ENCODE assay signal across 28 mouse cellular contexts in the genomic region with DNA sequence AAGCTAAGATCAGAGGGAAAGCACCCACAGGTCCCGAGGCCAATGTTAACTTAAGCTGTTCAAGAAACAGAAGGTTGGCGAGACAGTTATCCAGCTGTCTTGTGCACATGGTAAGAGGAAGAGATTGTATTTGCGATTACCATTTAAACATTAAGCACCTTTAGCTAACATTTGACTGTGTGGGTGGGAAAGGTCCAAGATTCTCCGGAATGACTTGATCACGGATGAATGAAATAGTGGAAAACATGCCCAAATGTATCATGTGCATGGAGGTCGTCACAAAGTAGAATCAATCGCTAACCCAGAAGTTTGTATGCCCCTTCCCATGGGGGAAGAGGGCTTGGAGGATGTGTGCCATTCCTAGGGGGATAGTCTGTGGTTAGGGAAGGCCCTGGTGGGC. TPM values are rescaled to one million over a fixed set of nuclear protein-coding genes. Genes with fewer than 3 reads are reported as not detected.
A peak's percentile ranks its signal among the peaks of the same experiment; 100 is the strongest.
DNase-seq lines count a peak whose midpoint lies in the region; ATAC-seq and TF ChIP-seq lines count a peak whose summit lies in the region.
"Had no signal": no experiment of that assay in that cellular context is flagged by ENCODE, and none has a peak within 500 bp of the region (broad histone marks: within the 10 kb centered on the region; RNA-seq: fewer than 3 reads in every experiment).

No protein-coding gene starts in this region.

- peaks cover 13% of the 10 kb centered on the region; the same call in 1 of the 2 replicates for H3K79me2 ChIP-seq in liver, adult 2 months (ENCODE audit: control insufficient read depth, insufficient read depth, low read length)

- H3K4me1 ChIP-seq in hindbrain, postnatal 0 days (ENCODE audit: insufficient read depth, low read length): 0 out of 2 replicates have a peak, but pooled peaks cover 4% of the 10 kb centered on the region
- H3K4me1 ChIP-seq in hindbrain, embryonic 10.5 days (replicated peaks): peaks cover 21% of the 10 kb centered on the region
- peaks cover 27% of the 10 kb centered on the region for H3K4me1 ChIP-seq in liver, adult 2 months (ENCODE audit: control insufficient read depth, insufficient read depth, low read length)
- H3K4me1 ChIP-seq in liver, embryonic 11.5 days (replicated peaks; ENCODE audit: control insufficient read depth, insufficient read depth, low read length): peaks cover 2% of the 10 kb centered on the region; the same call in 1 of the 2 replicates
- peaks cover 57% of the 10 kb centered on the region for H3K4me1 ChIP-seq in E14TG2a.4 (replicated peaks; ENCODE audit: low read depth, low read length)
- H3K4me1 ChIP-seq in ES-E14 (ENCODE audit: control insufficient read depth in 2 of 2, insufficient read depth in 2 of 2, low read length in 2 of 2, poor library complexity in 1 of 2): peaks cover 6 to 35% of the 10 kb centered on the region in 2 experiments

- no peak for TF ChIP-seq POLR2A in liver, adult 2 months (IDR thresholded peaks at IDR 0.05; ENCODE audit: extremely low read depth, insufficient read depth, low read length)

- DNase-seq in hindbrain, postnatal 0 days (ENCODE audit: low spot score): no peak
- no peak for DNase-seq in hindbrain, embryonic 10.5 days (ENCODE audit: low spot score)
- no peak for DNase-seq in liver, adult 2 months (ENCODE audit: extremely low read depth, low read depth, low spot score)
- no peak for DNase-seq in liver, embryonic 11.5 days (ENCODE audit: low spot score)
- DNase-seq in ES-E14 (ENCODE audit: low read depth, low spot score): no peak
- DNase-seq in frontal cortex, postnatal 25 days (ENCODE audit: low spot score in 2 of 2): no peak
- DNase-seq: adrenal gland, adult 8-10 months; gastrocnemius, adult 2 months; gastrocnemius, postnatal 36 days; heart, adult 2 months; heart, postnatal 4 days; liver; lung, adult 18-20 months; lung, postnatal 10 days; thymus, postnatal 4 days had no signal

- in situ Hi-C loops in ES-E14 (cut with MboI; ENCODE audit: low sequenced_read_pairs in 2 of 2, unreplicated experiment in 2 of 2): no loop called here

- no peak for TF ChIP-seq CTCF in hindbrain, postnatal 0 days (IDR thresholded peaks at IDR 0.05; ENCODE audit: low read depth)
- TF ChIP-seq CTCF in liver, adult 2 months (IDR thresholded peaks at IDR 0.05; ENCODE audit: low read depth, low read length): no peak
- no peak for TF ChIP-seq CTCF in E14TG2a.4 (conservative IDR thresholded peaks at IDR 0.05; ENCODE audit: low read length)

- WGBS in hindbrain, postnatal 0 days: 91% methylated on average over 7 of the region's 7 CpGs
- 91% methylated on average over 7 of the region's 7 CpGs for WGBS in hindbrain, embryonic 10.5 days
- 24% methylated on average over 7 of the region's 7 CpGs for WGBS in liver, adult 2 months
- whole genome bisulfite sequencing in liver, embryonic 11.5 days: 79% methylated on average over 7 of the region's 7 CpGs

- H3K4me3 ChIP-seq in hindbrain, postnatal 0 days (ENCODE audit: low read length): no peak overlapping the region
- no peak overlapping the region for H3K4me3 ChIP-seq in hindbrain, embryonic 10.5 days
- peak overlapping the region; percentile 18; the same call in 1 of the 2 replicates for H3K4me3 ChIP-seq in liver, adult 2 months (ENCODE audit: insufficient read depth, low read depth, low read length)
- H3K4me3 ChIP-seq in liver, embryonic 11.5 days (ENCODE audit: low read depth, low read length): no peak overlapping the region
- H3K4me3 ChIP-seq in E14TG2a.4 (replicated peaks; ENCODE audit: low read length) (peak overlapping the region; percentile 96), ES-E14 (ENCODE audit: insufficient read depth in 1 of 2, low read depth in 1 of 2, low read length in 2 of 2, poor library complexity in 1 of 2, severe bottlenecking in 1 of 2) (peak overlapping the region; percentile 81 to 97; a peak in 2 of 4 replicates)
- H3K4me3 ChIP-seq: erythroblast, embryonic 14.5 days; gastrocnemius, adult 2 months; heart, adult 2 months; myocyte had no signal

- 0 out of 2 replicates have a peak overlapping the region, but pooled peaks have one; percentile 92 for H3K4me2 ChIP-seq in hindbrain, postnatal 0 days (ENCODE audit: low read depth, low read length)
- H3K4me2 ChIP-seq in liver, embryonic 11.5 days: no peak overlapping the region

- H3K9ac ChIP-seq in hindbrain, postnatal 0 days (replicated peaks; ENCODE audit: low read length): no peak overlapping the region
- peak overlapping the region; percentile 49 for H3K9ac ChIP-seq in liver, adult 2 months (ENCODE audit: low read depth, low read length)
- no peak overlapping the region for H3K9ac ChIP-seq in liver, embryonic 11.5 days (ENCODE audit: low read depth, low read length)
- no peak overlapping the region for H3K9ac ChIP-seq in ES-E14 (ENCODE audit: insufficient read depth, low read depth, low read length, poor library complexity, severe bottlenecking)
- H3K9ac ChIP-seq: heart, embryonic 12.5 days had no signal

- H3K9me3 ChIP-seq in hindbrain, postnatal 0 days (ENCODE audit: low read length): no peaks in the 10 kb centered on the region
- H3K9me3 ChIP-seq in hindbrain, embryonic 10.5 days: no peaks in the 10 kb centered on the region
- H3K9me3 ChIP-seq in liver, embryonic 11.5 days (ENCODE audit: control insufficient read depth, low read length): no peaks in the 10 kb centered on the region
- H3K9me3 ChIP-seq in E14TG2a.4 (ENCODE audit: low read length): no peaks in the 10 kb centered on the region
- H3K9me3 ChIP-seq in ES-E14 (ENCODE audit: control insufficient read depth, insufficient read depth, low read depth, low read length): no peaks in the 10 kb centered on the region
- H3K9me3 ChIP-seq: forebrain, embryonic 15.5 days; heart, embryonic 12.5 days had no signal

- no peak overlapping the region for H3K27ac ChIP-seq in hindbrain, postnatal 0 days
- H3K27ac ChIP-seq in hindbrain, embryonic 10.5 days: no peak overlapping the region
- H3K27ac ChIP-seq in liver, adult 2 months (replicated peaks; ENCODE audit: insufficient read depth, low read depth, low read length): peak overlapping the region; percentile 73
- no peak overlapping the region for H3K27ac ChIP-seq in liver, embryonic 11.5 days (ENCODE audit: low read depth, low read length)
- no peak overlapping the region for H3K27ac ChIP-seq in ES-E14 (ENCODE audit: insufficient read depth, low read depth, low read length, poor library complexity, severe bottlenecking)
- H3K27ac ChIP-seq: forebrain, embryonic 15.5 days; gastrocnemius, adult 2 months; heart, adult 2 months; kidney, postnatal 0 days; macrophage had no signal

- H3K27me3 ChIP-seq in hindbrain, postnatal 0 days (ENCODE audit: insufficient read depth, low read length): no peaks in the 10 kb centered on the region
- H3K27me3 ChIP-seq in hindbrain, embryonic 10.5 days (ENCODE audit: insufficient read depth, poor library complexity, severe bottlenecking): peaks cover 29% of the 10 kb centered on the region
- H3K27me3 ChIP-seq in liver, adult 2 months (ENCODE audit: control insufficient read depth, insufficient read depth, low read length): no peaks in the 10 kb centered on the region
- peaks cover 29% of the 10 kb centered on the region for H3K27me3 ChIP-seq in liver, embryonic 11.5 days (replicated peaks; ENCODE audit: control insufficient read depth, insufficient read depth, low read length)
- 0 out of 2 replicates have a peak, but pooled peaks cover 4% of the 10 kb centered on the region for H3K27me3 ChIP-seq in E14TG2a.4 (ENCODE audit: insufficient read depth, low read length)
- H3K27me3 ChIP-seq: forebrain, embryonic 15.5 days had no signal

- no peaks in the 10 kb centered on the region for H3K36me3 ChIP-seq in hindbrain, postnatal 0 days (ENCODE audit: insufficient read depth, low read length)
- no peaks in the 10 kb centered on the region for H3K36me3 ChIP-seq in hindbrain, embryonic 10.5 days
- peaks cover 2% of the 10 kb centered on the region; the same call in 1 of the 2 replicates for H3K36me3 ChIP-seq in liver, adult 2 months (ENCODE audit: control insufficient read depth, insufficient read depth, low read length)
- no peaks in the 10 kb centered on the region for H3K36me3 ChIP-seq in liver, embryonic 11.5 days (ENCODE audit: control insufficient read depth, insufficient read depth, low read length)
- peaks cover 19% of the 10 kb centered on the region for H3K36me3 ChIP-seq in E14TG2a.4 (ENCODE audit: insufficient read depth, low read length)
- H3K36me3 ChIP-seq in ES-E14 (ENCODE audit: control insufficient read depth, insufficient read depth, low read length, poor library complexity, severe bottlenecking): no peaks in the 10 kb centered on the region
- H3K36me3 ChIP-seq: forebrain, embryonic 15.5 days; G1E; heart, embryonic 12.5 days had no signal

- ATAC-seq in hindbrain, postnatal 0 days: no peak
- no peak for ATAC-seq in liver, embryonic 11.5 days (replicated peaks; ENCODE audit: low FRiP score)
- ATAC-seq: CD4-positive, CD25-positive, alpha-beta regulatory T cell, adult 4 months; forebrain, embryonic 15.5 days; hindbrain, embryonic 16.5 days; intestine, postnatal 0 days had no signal

TF ChIP-seq in ES-E14, 5 proteins besides CTCF, POLR2A, EP300 and RAD21:
- TF ChIP-seq ZC3H11A (IDR thresholded peaks at IDR 0.05; ENCODE audit: borderline replicate concordance, low read depth, low read length): no peak

RNA-seq across cellular contexts. Expression of gene Slc15a4, which starts 1.0 kb away (rescaled TPM):
- 41.2 and 45.0 TPM in 2 replicates for total RNA-seq in hindbrain, postnatal 0 days (2014; rRNA removed)
- 18.5 and 21.1 TPM in 2 replicates for polyA plus RNA-seq in hindbrain, postnatal 0 days (2015; fragmentation: Nextera tagmentation; extraction: Ambion mirVana)
- 24.6 and 27.0 TPM in 2 replicates for polyA plus RNA-seq in hindbrain, embryonic 10.5 days (2016; fragmentation: Nextera tagmentation; extraction: Ambion mirVana)
- 46.7 and 51.9 TPM in 2 replicates for total RNA-seq in liver, adult 2 months (2014; rRNA removed)
- 22.4 and 26.8 TPM in 2 replicates for polyA plus RNA-seq in liver, adult 2 months (2012; rRNA removed)
- polyA plus RNA-seq in liver, embryonic 11.5 days (2014; fragmentation: Nextera tagmentation; extraction: Ambion mirVana): 17.6 and 20.1 TPM in 2 replicates
- 50.6 and 86.6 TPM in 2 replicates for total RNA-seq in ES-E14 (2012; rRNA removed)

RNA-seq across cellular contexts. Expression of gene Glt1d1, which starts 1.6 kb away (rescaled TPM):
- total RNA-seq in hindbrain, postnatal 0 days (2014; rRNA removed): 6.6 and 8.9 TPM in 2 replicates
- 2.9 and 3.3 TPM in 2 replicates for polyA plus RNA-seq in hindbrain, postnatal 0 days (2015; fragmentation: Nextera tagmentation; extraction: Ambion mirVana)
- 0.46 and 2.0 TPM in 2 replicates for polyA plus RNA-seq in hindbrain, embryonic 10.5 days (2016; fragmentation: Nextera tagmentation; extraction: Ambion mirVana)
- 35.4 and 38.2 TPM in 2 replicates for total RNA-seq in liver, adult 2 months (2014; rRNA removed)
- polyA plus RNA-seq in liver, adult 2 months (2012; rRNA removed): 9.7 and 14.4 TPM in 2 replicates
- polyA plus RNA-seq in liver, embryonic 11.5 days (2014; fragmentation: Nextera tagmentation; extraction: Ambion mirVana): 0.10 and 0.67 TPM in 2 replicates
- 12.3 and 18.8 TPM in 2 replicates for total RNA-seq in ES-E14 (2012; rRNA removed)
- total RNA-seq: gastrocnemius, adult 2 months; gastrocnemius, postnatal 36 days; heart, adult 2 months; heart, postnatal 4 days; megakaryocyte-erythroid progenitor cell, adult 5-6 weeks had no signal
- polyA plus RNA-seq: CD4-positive, CD25-positive, alpha-beta regulatory T cell, adult 4 months; erythroblast, embryonic 14.5 days; G1E; heart, adult 2 months; heart, embryonic 12.5 days; heart, postnatal 0 days; myocyte had no signal

Comparison
In these comparisons a context has a peak if more than half of its experiments do, and no peak if none do; other contexts are left out.
1. H3K4me3 ChIP-seq: peak in liver, adult 2 months (single experiment), E14TG2a.4 (single experiment) and ES-E14 (2 of 2); none in hindbrain, postnatal 0 days (single experiment), hindbrain, embryonic 10.5 days (single experiment) and liver, embryonic 11.5 days (single experiment).